Mouse (Mus musculus) B cell, adult (primary cell): ENCODE measurements around the gene Sema4d. TPM values are rescaled to one million over a fixed set of nuclear protein-coding genes. Genes with fewer than 3 reads are reported as not detected.

ENCODE experiments used
- total RNA-seq: library from RNA; stranded (reverse); gene quantifications from 4 replicates; pipeline ENCODE4 v1.2.4, GENCODE M21; 2023; ENCODE audit not compliant: inconsistent age

The Sema4d gene
- total RNA-seq, result 226 to 248 TPM (median 236 TPM) in 4 replicates

GRCm38 (mm10) chr13:51793425-51793891 is at the start of gene Sema4d:
Sema4d (minus strand) TSS chr13:51793747.

GRCm38 (mm10) chr13:51651408-51652064 is 142.0 kb downstream of the Sema4d start, which contains the start of gene Secisbp2:
Secisbp2 (plus strand) TSS chr13:51651697.

GRCm38 (mm10) chr13:51644829-51645789 is 148.4 kb downstream of the Sema4d start, which contains the start of gene Cks2:
Cks2 (plus strand) TSS chr13:51645232.

Other genes with a start within 250 kb of the Sema4d start
- not detected in 4 replicates for gene Shc3, start 224.3 kb downstream of the Sema4d start, total RNA-seq
- 25.4 to 30.5 TPM (median 28.5 TPM) in 4 replicates for gene Cks2, start 148.5 kb downstream of the Sema4d start, total RNA-seq
- 58.6 to 65.1 TPM (median 62.1 TPM) in 4 replicates for gene Secisbp2, start 142.1 kb downstream of the Sema4d start, total RNA-seq
- gene Gadd45g, start 52.9 kb upstream of the Sema4d start, total RNA-seq, result 21.9 to 27.3 TPM (median 23.9 TPM) in 4 replicates